Mouse (Mus musculus): ENCODE results near the gene Ercc6l. TPM values are rescaled to one million over a fixed set of nuclear protein-coding genes. Genes with fewer than 3 reads are reported as not detected.
A peak's percentile ranks its signal among the peaks of the same experiment; 100 is the strongest.
"Not testable (repeated sequence)": the region's sequence is repeated elsewhere in the genome, so short reads cannot be mapped to it uniquely, and the experiment has no call there.

The Ercc6l gene
- polyA plus RNA-seq, 1 experiment from 2014 or later, result 2.0 TPM

DNA sequence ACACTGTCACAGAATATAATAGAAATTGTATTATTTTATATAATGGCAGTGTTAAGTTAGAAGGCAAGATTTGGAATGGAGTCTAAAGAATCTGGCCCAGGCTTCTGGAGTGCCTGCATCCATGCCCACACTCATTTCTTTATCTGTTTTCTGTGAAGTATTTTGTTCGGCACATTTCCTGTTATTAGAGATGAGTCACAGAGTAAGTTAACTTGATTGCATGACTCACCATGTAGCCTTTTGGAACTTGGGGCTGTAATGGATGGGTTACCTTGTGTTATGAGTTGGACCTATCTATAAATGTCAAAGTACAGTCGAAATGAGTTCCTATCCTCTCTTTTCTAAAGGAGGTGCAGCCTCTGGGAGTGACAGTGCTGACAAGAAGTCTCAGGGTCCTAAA is 35.6 kb downstream of the Ercc6l start:
- Histone ChIP-seq H3K9ac (no peak overlapping the region), H3K27me3 (ENCODE audit: control insufficient read depth, insufficient read depth, low read length) (no peaks in the 10 kb centered on the region), H3K36me3 (replicated peaks; ENCODE audit: control insufficient read depth, insufficient read depth) (peaks cover 23% of the 10 kb centered on the region), H3K27ac (no peak overlapping the region), H3K4me2 (replicated peaks) (no peak overlapping the region), H3K9me3 (ENCODE audit: control insufficient read depth, low read length) (no peaks in the 10 kb centered on the region), H3K4me3 (replicated peaks; ENCODE audit: low read length) (no peak overlapping the region), H3K4me1 (replicated peaks; ENCODE audit: control insufficient read depth, insufficient read depth, low read length) (0 out of 2 replicates have a peak, but pooled peaks cover 2% of the 10 kb centered on the region)
- no peak for DNase-seq (ENCODE audit: low spot score)
- 96% methylated on average over 2 of the region's 2 CpGs for WGBS
- ATAC-seq (ENCODE audit: low FRiP score), result no peak

DNA sequence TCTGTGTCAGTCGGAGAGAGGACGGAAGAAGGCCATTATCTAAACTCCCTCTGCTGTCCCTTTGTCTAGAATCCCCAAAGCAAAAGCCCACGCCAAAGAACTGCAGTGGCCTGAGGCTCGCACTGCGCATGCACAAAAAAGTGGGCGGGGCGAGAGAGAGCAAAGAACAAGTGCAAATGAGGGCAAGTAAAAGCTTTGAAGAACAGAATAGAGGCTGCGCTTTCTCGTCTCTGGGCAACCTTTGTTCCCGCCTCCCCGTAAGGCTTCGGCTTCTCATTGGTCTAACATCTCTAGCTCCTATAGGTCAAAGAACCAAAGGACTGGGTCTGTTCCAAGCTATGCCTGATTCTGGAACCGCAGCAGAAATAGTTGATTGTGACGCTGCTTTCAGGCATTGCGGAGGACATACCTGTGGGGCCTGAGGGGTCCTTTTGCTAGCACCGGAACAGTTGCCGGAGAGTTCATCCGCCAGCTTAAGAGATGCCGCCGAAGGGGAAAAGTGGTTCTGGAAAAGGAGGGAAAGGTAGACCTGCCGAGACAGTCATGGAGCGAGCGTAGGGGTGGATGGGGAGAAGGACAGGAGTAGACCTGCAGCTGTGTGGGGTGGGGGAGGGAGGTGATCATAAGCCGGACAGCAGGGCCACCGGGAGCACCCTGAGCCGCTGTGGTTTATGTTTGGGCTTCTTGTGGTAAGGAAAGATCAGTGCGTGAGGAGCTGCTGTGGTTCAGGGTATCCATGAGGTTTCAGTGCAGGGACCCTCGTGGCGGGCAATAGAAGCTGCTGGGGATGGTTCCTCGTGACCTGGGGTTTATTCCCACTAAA is 37.6 kb downstream of the Ercc6l start, which contains the start of gene Pin4:
Pin4 (plus strand) TSS at position 406 of the 823 bp plus-strand sequence.
- ATAC-seq (ENCODE audit: low FRiP score), result peak; percentile 98
- WGBS, result 15% methylated on average over 30 of the region's 30 CpGs

DNA sequence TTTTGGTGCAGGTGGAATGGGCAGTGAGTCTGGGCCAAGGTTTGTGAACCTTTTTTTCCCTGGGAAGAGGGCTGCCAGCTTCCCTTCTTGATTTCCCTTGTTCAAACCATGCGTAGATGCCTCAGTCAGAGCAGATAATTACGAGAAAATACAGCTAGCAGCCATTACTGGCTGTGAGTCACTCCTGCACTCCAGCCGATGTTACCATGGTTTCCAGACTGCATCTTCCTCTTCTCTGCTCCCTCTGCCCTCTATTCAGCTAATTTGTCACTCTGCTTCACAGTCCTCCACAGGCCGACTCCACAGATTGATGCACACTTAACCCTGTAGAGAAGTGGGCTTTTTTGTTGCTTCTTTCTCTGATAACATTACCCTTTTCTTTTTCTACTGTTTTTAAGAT is 41.2 kb downstream of the Ercc6l start:
- ATAC-seq (ENCODE audit: low FRiP score) (no peak), DNase-seq (ENCODE audit: low spot score) (peak; percentile 30)
- WGBS, result 30% methylated on average over 4 of the region's 4 CpGs
- Histone ChIP-seq H3K4me3 (replicated peaks; ENCODE audit: low read length) (no peak overlapping the region), H3K27ac (peak overlapping the region; percentile 68), H3K4me1 (replicated peaks; ENCODE audit: control insufficient read depth, insufficient read depth, low read length) (0 out of 2 replicates have a peak, but pooled peaks cover 2% of the 10 kb centered on the region), H3K9ac (no peak overlapping the region), H3K27me3 (ENCODE audit: control insufficient read depth, insufficient read depth, low read length) (no peaks in the 10 kb centered on the region; the same call in 1 of the 2 replicates), H3K36me3 (replicated peaks; ENCODE audit: control insufficient read depth, insufficient read depth) (no peaks in the 10 kb centered on the region), H3K9me3 (ENCODE audit: control insufficient read depth, low read length) (no peaks in the 10 kb centered on the region), H3K4me2 (replicated peaks) (no peak overlapping the region)

More for the DNA sequence above, 37.6 kb downstream of the Ercc6l start, which contains the start of gene Pin4:
- H3K9ac ChIP-seq, result peak within 1 kb of the TSS; percentile 58
- H3K27me3 ChIP-seq (ENCODE audit: control insufficient read depth, insufficient read depth, low read length), result no peaks in the 10 kb centered on the region
- H3K9me3 ChIP-seq (ENCODE audit: control insufficient read depth, low read length), result no peaks in the 10 kb centered on the region
- peak within 1 kb of the TSS; percentile 58 for H3K4me3 ChIP-seq (replicated peaks; ENCODE audit: low read length)
- DNase-seq (ENCODE audit: low spot score), result peak; percentile 93
- H3K36me3 ChIP-seq (replicated peaks; ENCODE audit: control insufficient read depth, insufficient read depth), result peaks cover 12% of the 10 kb centered on the region; the same call in 1 of the 2 replicates
- peak within 1 kb of the TSS; percentile 83 for H3K27ac ChIP-seq
- H3K4me2 ChIP-seq (replicated peaks), result peak within 1 kb of the TSS; percentile 58
- H3K4me1 ChIP-seq (replicated peaks; ENCODE audit: control insufficient read depth, insufficient read depth, low read length), result 0 out of 2 replicates have a peak, but pooled peaks cover 2% of the 10 kb centered on the region

DNA sequence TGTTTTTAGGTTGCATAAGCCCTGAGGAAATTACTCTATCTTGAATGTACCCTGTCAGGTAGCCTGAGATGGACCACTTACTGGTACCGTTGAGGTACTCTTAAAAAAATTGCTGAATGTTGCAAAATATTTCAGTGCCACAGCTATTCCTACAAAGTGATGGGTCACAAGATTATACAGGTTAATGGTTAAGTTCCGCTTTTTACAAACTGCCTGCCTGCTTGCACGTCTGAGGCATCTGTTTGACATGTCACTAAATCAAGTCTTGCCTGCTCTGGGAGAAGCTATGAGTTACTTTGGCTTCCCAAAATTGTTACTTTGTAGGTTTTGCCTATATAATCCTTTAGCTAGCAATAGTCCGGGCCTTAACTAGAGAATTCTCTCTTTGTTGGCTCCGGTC is 47.5 kb downstream of the Ercc6l start:
- 76% methylated on average over 5 of the region's 5 CpGs for WGBS
- H3K9ac ChIP-seq; H3K4me1 ChIP-seq (replicated peaks; ENCODE audit: control insufficient read depth, insufficient read depth, low read length); H3K4me2 ChIP-seq (replicated peaks); H3K27me3 ChIP-seq (ENCODE audit: control insufficient read depth, insufficient read depth, low read length); H3K9me3 ChIP-seq (ENCODE audit: control insufficient read depth, low read length); H3K36me3 ChIP-seq (replicated peaks; ENCODE audit: control insufficient read depth, insufficient read depth); H3K27ac ChIP-seq; ATAC-seq (ENCODE audit: low FRiP score); H3K4me3 ChIP-seq (replicated peaks; ENCODE audit: low read length); DNase-seq (ENCODE audit: low spot score): not testable (repeated sequence)

DNA sequence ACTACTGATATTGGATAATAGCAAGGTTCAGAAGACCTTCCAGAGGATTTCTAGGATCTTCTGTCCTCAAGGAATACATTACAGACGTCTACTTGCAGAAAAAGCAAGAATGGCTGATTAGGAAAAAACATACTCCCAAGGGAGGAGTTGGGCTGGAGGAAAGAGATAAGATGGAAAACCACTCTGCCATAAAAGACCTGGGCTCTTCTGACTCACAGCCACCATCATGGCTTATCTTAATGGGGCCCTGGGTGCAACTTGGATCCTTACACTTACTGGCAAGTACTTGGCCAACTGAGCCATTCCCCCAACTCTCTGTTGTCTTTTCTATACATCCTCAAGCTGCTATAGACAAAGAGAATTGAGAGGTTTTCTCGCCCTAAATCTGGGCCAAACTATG is 53.1 kb downstream of the Ercc6l start:
- WGBS, result 67% methylated on average over 2 of the region's 2 CpGs
- not testable (repeated sequence) for ATAC-seq (ENCODE audit: low FRiP score); H3K9ac ChIP-seq; H3K4me2 ChIP-seq (replicated peaks); H3K27ac ChIP-seq; H3K27me3 ChIP-seq (ENCODE audit: control insufficient read depth, insufficient read depth, low read length); H3K9me3 ChIP-seq (ENCODE audit: control insufficient read depth, low read length); H3K36me3 ChIP-seq (replicated peaks; ENCODE audit: control insufficient read depth, insufficient read depth); H3K4me1 ChIP-seq (replicated peaks; ENCODE audit: control insufficient read depth, insufficient read depth, low read length); H3K4me3 ChIP-seq (replicated peaks; ENCODE audit: low read length); DNase-seq (ENCODE audit: low spot score)

DNA sequence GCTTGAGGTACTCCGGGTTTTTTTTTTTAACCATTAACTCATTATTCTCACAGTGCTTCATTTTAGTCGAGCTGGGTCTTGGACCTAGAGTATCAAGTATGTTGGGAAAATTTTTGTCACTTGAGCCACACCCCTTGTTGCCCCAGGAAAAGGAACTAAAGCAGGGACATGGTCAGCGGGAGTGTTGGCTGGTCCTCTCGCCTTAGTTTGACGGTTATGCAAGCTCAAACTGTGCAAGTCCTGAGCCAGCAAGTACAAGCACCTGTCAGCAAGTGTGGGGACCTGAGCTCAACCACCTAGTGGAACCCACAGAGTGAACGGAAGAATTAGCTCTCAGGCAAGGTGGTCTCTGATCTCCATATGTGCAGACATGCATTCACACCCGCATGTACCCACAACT is 55.0 kb downstream of the Ercc6l start:
- H3K27ac ChIP-seq, result no peak overlapping the region
- H3K4me3 ChIP-seq (replicated peaks; ENCODE audit: low read length), result no peak overlapping the region
- ATAC-seq (ENCODE audit: low FRiP score) (no peak), DNase-seq (ENCODE audit: low spot score) (no peak)
- no peak overlapping the region for H3K9ac ChIP-seq
- H3K4me2 ChIP-seq (replicated peaks), result no peak overlapping the region
- 66% methylated on average over 7 of the region's 7 CpGs for WGBS
- H3K27me3 ChIP-seq (ENCODE audit: control insufficient read depth, insufficient read depth, low read length), result peaks cover 9% of the 10 kb centered on the region; the same call in 1 of the 2 replicates
- H3K9me3 ChIP-seq (ENCODE audit: control insufficient read depth, low read length), result no peaks in the 10 kb centered on the region
- no peaks in the 10 kb centered on the region for H3K4me1 ChIP-seq (replicated peaks; ENCODE audit: control insufficient read depth, insufficient read depth, low read length)
- no peaks in the 10 kb centered on the region for H3K36me3 ChIP-seq (replicated peaks; ENCODE audit: control insufficient read depth, insufficient read depth)

DNA sequence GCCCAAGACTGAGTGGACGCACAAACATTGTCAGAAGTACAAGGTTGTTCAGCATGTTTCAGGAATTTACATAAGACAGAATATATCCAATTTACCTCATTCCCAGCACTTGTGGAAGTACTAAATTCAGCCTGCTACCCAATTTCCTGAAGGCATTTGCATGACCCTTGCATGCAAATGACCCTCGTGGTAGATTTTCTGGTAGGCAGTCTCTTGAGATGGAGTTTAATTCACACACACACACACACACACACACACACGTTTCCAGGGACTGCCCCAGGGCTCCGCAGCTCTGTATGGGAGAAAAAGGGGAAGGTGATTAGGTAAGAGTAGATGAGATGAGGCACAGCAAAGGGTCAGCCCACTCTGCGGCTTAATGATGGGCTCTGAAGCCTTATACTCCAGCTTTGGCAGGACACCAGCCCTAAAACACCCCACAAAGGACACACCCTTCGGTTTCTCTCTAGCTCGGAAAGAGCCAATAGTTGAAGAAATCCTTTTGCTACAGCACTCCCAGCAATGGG is 62.4 kb downstream of the Ercc6l start:
- H3K9me3 ChIP-seq (ENCODE audit: control insufficient read depth, low read length), result no peaks in the 10 kb centered on the region
- no peak overlapping the region for H3K27ac ChIP-seq
- peaks cover 7% of the 10 kb centered on the region for H3K27me3 ChIP-seq (ENCODE audit: control insufficient read depth, insufficient read depth, low read length)
- 72% methylated on average over 6 of the region's 7 CpGs for WGBS
- no peak for DNase-seq (ENCODE audit: low spot score)
- H3K36me3 ChIP-seq (replicated peaks; ENCODE audit: control insufficient read depth, insufficient read depth), result no peaks in the 10 kb centered on the region
- ATAC-seq (ENCODE audit: low FRiP score), result no peak
- H3K4me1 ChIP-seq (replicated peaks; ENCODE audit: control insufficient read depth, insufficient read depth, low read length), result no peaks in the 10 kb centered on the region
- no peak overlapping the region for H3K9ac ChIP-seq
- no peak overlapping the region for H3K4me3 ChIP-seq (replicated peaks; ENCODE audit: low read length)
- no peak overlapping the region for H3K4me2 ChIP-seq (replicated peaks)

Other genes starting within 250 kb of the Ercc6l start
- 3.2 and 4.5 TPM in 2 replicates for gene Rtl5, start 85.8 kb downstream of the Ercc6l start, polyA plus RNA-seq (2014; fragmentation: Nextera tagmentation; extraction: Ambion mirVana)
- gene Pin4, start 37.6 kb downstream of the Ercc6l start, polyA plus RNA-seq (2014; fragmentation: Nextera tagmentation; extraction: Ambion mirVana), result 58.2 and 60.2 TPM in 2 replicates
- 408 and 462 TPM in 2 replicates for gene Rps4x, start 32.3 kb upstream of the Ercc6l start, polyA plus RNA-seq (2014; fragmentation: Nextera tagmentation; extraction: Ambion mirVana)
- gene Cited1, start 95.1 kb upstream of the Ercc6l start, polyA plus RNA-seq (2014; fragmentation: Nextera tagmentation; extraction: Ambion mirVana), result 13.2 and 14.3 TPM in 2 replicates

All from hindbrain, embryonic 14.5 days (tissue).